Mouse (Mus musculus): ENCODE measurements around the gene Cacna1e. TPM values are rescaled to one million over a fixed set of nuclear protein-coding genes. Genes with fewer than 3 reads are reported as not detected.

Gene Cacna1e
- polyA plus RNA-seq, 1 experiment, result 0.11 TPM

DNA sequence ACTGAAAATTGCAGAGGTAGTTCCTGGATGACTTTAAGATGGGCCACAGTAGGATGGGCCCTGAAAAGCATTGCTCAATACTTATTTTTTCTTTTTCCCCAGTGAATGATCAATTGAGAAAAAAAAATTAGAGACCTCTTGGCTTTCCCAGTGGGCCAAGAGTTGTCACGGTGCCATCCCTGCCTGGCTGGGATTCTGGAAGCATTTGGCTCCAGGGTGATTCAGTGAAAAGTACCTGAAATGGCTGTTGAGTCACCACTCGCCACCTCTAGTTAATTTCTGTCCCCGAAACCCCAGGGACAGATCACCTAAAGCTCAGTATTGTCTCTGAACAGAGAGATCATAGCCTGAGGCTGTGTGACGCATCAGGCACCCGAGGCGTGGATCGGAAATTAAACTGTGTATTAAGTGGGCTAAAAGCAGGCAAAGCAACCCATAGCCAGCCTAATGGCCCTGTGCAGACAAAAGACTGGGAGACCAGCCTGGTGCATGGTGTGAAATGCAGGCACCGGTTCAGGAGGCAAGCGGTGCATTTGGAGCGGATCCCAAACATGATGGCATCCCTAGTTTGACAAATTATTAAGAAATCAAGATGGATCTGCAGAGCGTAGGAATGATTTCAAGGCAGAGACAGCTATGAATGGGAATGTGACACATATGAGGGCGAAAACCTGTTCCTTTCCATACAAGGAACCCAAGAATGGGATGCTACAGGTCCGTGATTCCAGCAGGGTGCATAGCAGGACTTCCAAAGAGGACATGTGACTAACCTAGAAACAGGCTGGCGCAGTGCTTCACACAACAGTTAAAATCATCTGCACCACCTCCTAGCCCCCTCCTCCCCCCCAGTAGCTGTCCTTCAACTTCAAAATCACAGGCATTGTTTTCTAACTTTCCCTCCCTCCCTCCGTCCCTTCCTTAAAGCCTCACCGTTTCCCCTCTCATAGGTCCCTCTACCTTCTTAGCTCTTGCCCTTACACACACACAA lies 261.3 kb downstream of the Cacna1e start:
- DNase-seq (ENCODE audit: low spot score), result no peak

DNA sequence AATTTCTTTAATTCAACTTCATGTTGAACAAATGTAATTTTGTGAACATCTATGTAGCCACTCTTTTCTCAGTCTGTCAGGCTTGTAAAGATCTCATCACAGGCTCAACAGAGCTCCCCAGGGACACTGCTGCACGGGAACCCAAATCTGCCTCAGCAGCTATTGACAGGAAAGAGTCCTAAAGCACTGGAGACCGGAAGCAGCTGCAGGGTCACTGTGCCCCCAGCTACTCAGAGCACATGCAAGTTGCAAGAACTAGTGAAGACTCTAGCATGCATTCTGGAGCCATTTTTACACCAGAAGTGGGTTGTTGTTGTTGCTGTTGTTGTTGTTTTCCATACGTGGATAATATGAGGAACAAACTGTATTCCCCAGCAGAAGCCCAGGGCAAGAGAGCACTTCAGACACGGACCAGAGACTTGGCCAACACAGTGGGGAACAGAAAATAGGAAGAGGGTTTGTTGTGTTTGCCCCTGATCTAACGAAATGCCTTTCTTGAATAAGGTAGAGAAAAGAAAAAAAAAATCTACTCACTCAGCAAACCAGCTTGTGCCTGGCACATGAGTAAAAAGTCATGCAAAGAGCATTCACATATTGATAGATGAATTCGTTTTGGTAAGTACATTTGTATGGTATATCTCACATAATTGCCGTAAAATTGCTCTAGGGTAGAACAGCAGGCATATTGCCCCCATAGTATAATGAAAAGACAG lies 266.4 kb downstream of the Cacna1e start:
- no peak for DNase-seq (ENCODE audit: low spot score)

DNA sequence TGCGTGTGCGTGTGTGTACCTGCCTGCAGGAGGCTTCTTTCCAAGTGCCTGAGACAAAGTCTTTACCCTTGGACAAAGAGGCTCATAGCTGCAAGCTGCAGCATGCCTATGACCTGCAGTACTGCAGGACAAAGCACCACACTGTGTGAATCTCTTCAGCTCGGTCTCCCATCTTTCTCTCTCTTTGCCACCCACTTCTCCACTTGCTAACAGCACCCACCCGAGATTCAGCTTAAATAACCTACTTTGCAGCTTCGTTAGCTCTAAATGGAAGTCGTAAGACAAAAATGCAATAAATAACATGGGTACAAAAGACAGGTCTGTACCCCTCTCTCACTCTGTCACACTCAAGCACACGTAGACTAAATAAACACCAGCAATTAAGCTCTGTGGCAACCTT lies 268.5 kb downstream of the Cacna1e start:
- DNase-seq (ENCODE audit: low spot score), result no peak

DNA sequence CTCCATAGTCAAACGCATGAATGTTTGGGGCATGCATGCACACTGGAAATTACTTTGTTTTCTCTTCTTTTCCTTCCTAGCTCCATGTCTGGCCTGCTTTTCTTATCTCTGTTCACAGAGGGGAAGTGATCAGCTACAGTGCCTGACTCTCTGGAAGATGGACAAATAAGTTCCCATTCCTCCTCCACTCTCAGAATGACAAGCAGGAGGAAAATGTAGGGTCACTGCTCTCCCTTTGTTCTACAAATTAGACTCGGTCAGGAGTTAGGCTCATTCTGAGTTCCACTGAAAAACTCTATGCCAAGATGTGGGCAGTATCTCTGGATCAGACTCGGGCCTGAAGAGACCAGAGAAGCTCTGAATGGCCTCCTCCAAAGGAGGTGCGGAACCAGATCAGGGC lies 275.8 kb downstream of the Cacna1e start:
- DNase-seq (ENCODE audit: low spot score), result no peak

DNA sequence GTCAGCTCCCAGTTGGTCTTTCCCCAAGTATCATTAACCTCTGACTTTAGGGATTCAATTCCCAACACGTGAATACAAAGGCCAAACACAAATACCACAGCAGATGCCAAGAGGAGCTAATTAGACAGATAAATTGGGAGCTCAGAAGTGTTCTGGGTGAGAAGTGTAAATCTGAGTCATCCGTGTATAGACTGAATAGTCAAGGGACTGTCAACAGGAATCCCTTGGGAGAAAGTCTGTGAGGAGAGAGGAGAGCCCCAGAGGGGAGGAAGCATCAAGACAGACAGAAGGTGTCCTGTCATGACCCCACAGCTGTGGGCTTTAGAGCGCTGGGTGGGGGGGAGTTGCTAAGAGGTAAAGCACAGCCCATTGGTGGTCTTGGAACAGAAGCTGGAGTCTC lies 276.9 kb downstream of the Cacna1e start:
- no peak for DNase-seq (ENCODE audit: low spot score)

DNA sequence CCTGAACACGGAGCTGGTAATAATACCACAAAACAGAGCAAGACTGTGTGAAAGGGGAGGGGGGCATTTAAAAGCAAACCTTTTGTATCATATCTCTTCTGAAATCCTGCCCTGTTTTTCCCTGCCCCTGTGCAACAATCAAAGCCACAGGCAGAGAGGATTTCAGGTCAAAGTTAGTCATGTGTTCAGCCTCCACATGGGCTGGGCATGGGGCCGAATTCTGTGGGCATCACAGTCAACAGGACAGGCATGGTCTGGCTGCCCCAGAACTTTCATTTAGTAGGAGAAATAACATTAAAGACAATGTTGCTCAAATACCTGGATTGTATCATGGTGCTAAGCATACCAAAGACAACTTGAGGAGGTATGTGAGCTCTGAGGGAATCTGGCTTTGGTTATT lies 278.7 kb downstream of the Cacna1e start:
- DNase-seq (ENCODE audit: low spot score), result no peak

DNA sequence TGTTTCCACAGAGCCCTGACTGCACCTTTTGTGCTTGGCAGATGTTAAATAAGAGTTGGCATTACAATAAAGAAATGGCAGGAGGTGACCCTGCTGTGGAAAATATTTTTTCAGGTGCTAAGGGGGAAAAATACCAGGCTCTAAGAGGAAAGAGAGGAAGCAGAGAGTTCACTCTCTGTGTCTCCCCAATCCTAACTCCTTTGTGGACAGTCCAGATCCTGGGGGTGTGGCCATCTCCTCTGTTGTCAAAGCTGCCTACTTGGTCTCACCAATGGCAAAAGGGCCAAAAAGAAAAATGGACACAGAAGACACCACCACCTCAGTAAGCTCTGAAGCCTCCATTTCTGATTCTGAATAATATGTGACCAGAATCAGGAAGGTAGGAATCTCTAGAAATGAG lies 280.5 kb downstream of the Cacna1e start:
- no peak for DNase-seq (ENCODE audit: low spot score)

DNA sequence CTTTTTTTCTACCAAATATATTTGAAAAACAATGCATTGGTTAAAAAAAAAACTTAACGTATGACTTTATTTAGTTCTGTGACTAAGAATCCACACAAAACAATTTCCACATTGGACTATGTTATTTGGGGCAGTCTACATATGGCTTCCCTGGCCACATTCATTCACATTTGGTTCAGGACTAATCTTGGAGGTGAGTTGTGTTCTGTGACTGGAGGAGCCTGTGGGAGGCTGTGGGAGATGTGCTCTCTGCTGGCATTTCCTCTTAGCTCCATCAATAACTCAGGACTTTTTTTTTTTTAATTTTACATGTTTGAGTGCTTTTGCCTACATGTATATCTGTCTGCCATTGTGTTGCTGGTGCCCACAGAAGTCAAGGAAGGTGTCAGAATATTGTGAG lies 281.8 kb downstream of the Cacna1e start:
- DNase-seq (ENCODE audit: low spot score), result no peak

DNA sequence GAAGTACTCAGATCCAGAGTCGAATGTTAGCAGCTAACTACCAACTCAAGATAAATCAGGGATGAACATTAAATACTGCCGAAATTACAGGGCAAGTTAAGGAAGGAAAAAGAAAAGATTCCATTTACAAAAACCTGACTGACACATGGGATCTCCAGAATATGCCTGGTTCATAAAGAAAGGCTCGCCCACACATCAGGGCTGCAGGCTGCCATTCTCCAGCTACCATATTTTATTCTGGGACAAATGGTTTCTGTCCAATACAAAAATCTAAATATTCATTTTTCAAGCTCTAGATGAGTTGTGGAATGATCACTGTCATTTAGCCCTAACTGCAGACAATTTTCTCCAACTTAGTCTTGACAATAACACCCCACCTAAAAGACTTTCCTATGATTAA lies 301.8 kb downstream of the Cacna1e start:
- DNase-seq (ENCODE audit: low spot score), result no peak

DNA sequence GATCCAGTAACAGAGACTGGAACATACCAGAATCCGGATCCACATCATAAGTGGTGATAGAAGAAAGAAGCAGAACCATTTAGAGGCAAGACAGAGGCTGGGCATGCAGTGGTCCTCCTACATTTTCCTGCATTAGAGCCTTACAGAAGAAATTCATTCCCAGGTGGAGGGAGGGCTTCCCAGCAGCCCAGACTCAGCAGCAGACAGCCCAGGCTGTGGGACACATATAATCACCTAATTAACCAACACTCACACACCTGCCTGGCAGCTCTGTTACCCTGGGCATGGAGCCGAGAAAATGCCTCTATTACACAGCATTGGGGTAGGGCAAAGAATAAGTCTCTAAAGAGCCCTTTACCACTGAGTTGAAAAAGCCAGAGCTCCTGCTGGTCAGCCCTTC lies 304.4 kb downstream of the Cacna1e start:
- DNase-seq (ENCODE audit: low spot score), result no peak

DNA sequence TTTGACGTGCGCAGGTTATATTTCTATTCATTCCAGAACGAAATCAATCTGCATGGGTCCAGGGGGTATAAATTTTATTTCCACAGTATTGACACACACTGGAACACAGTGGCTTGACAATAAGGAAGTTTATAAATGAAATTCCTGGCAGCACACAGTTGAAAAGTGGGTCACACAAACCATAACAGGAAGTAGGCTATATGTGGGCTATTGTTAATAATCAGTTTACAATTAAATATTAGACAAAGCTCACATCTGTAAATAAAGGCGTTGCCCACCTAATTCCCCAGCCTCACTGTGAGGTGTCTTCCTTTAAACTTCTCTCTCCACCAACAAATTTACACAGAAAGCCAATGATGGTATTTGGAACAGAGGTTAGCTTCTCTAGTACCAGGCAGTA lies 305.6 kb downstream of the Cacna1e start:
- no peak for DNase-seq (ENCODE audit: low spot score)

DNA sequence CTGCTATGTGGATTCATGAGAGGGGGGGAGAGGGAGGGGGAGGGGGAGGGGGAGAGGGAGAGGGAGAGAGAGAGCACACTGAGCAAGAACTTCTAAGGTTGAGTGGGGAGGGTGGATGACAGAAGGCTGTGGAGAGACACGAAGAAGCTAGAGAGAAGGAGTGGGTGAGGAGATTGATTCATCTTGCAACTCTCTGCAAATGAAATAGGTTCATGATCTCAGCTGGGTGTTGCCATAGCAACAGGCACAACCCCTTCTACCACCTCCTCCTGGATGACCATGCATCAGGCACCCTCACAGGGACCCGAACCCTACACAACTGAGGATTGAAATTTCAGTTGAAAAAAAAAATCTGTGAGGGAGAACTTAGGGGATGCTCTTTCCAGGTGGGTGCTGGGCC lies 307.9 kb downstream of the Cacna1e start:
- no peak for DNase-seq (ENCODE audit: low spot score)

DNA sequence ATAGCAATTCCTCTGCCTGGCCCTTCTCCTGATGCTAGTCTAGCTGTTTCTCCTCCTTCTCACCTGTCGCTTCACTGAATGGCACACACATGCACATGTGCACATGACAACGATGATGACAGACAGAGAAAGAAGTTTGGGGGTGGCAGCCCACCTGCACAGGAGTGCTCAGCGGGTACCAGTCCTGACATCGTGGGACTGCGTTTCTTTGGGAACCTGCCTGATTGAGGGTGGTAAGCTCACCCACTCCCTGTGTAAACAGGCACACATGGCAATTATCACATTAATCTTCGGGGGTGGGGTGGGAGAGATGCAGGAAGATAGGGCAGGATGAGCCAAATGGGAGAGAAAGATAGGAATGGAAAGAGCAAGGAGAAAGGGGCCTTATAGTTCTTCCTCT lies 318.3 kb downstream of the Cacna1e start:
- DNase-seq (ENCODE audit: low spot score), result no peak

DNA sequence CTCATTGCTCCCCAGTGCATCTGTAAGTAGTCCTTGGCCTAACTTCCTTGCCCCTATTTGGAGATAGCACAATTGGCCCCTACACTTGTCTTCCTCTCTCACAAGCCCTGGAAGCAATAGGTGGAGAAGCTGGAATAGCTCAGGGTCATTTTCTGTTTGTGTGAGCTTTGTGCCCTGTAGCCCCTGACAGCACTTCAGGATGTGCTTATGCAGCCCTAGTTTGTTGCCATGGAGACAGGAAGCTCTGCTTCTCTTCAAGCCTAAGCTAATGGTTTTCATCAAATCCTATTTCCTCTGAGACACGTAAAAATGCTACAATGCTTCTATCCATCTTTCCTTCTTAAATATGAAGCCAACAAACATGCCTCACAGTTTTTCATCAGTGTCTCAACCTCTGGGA lies 328.5 kb downstream of the Cacna1e start:
- no peak for DNase-seq (ENCODE audit: low spot score)

DNA sequence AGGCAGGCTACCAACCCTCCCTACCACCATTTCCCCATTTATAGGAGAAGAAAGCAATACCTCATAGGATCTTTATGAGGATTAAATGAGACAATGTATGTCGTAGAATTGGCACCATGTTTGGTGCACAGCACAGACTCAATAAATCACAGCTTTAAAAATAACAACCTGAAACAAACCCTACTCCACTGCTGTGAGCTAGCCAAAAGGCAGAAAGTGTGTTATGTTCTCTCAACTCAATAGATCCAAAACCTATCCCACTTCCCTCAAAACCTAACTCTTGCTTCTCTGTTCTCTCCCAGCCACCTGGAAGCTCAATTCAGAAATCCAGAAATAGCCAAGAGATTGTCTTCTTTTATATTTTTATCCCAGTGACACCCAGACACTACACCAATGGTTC lies 331.2 kb downstream of the Cacna1e start:
- DNase-seq (ENCODE audit: low spot score), result no peak

DNA sequence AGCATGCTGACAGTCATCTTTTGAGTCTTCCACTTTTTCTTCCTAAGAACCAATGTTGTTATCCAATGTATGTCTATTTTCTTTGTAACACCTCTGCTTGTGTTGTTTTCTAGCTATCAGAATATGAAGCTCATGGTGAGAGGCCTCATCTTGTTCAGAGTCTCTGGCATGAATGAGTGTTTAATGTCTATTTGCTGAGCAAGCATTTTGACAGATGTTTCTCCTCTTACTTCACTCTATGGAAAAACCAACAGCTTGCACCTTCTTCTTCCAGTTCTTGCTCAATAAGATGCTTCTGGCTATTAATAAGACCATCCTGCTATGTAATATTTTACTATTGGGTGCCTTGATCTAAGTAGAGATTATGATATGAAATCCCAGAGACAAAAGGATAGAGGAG lies 346.9 kb downstream of the Cacna1e start:
- DNase-seq (ENCODE audit: low spot score), result no peak

DNA sequence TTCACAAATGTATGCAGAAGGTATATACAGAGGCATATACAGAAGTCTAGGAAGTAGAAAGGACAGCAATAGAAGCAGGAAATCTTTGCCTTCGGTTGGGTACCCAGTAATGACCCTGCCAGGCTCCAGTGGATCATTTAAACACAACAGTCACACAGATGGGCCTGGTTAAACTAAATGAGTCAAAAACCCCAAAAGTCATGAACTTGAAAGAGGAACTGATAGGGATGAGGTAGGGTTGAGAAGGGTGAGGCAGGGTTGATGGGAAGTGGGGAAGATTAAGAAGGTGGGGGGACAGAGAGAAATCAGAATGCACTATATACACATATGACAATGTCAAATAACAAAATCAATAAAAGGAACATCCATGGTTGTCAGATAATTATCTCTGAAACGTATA lies 347.5 kb downstream of the Cacna1e start:
- no peak for DNase-seq (ENCODE audit: low spot score)

DNA sequence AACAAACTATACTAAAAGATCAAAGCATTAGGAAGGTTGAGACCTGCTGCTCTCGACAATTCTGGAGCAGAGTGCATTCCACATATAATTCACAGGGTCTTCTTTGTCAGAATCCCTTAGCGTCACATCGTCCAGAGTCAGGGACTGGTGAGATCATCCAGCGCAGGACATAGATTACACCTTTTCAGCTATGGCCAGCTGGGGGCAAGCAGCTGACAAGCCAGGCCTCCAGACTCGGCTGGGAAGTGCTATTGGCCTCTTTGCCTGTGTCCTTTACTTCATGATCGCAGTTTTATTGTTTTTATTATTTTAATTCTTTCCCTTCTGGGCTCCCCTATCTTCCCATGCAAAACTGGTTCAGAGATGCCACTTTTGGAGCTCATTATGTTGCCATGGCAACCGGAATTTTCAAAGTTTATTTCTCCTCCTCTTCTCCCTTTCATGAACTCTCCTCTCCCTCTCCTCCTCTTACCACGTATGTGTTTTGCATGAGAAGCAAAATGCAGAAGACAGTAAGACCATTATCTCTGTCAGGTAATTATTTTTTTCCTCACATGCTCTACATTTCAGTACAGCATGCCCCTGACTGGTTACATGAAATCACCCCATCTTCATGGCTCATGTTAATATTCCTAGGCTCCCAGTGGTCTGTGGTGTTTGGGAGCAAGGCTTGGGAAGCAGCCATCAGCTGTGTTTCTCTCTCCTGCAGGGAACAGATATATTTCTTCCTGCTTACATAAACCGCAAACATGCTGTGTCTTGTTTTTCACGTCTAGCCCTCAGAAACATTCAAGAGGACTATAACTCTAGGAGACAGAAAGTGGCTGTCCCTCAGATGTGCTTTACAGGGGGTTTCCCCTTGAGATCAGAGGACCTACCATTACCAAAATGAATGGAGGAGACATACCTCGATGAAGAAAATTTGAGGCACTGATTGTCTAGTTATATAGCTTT lies 351.0 kb downstream of the Cacna1e start:
- DNase-seq (ENCODE audit: low spot score), result no peak

DNA sequence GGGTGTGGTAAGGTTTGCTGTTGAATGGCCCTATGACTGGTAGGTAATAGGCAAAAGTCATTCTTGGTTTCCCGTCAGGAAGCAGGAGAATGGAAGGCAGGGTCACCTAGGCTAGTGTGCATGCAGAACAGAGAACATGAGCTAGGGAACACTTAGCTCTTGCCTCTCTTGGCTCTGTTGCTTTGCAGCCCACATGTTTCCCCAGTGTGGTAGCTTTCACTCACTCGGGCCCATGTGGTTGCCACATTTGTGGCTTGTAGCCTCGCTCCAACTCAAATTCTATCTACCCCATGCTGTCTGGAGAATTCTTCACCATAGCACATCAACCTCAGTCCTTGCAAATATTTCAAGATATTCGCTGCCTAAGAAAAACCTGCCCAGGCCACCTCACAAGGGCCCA lies 354.6 kb downstream of the Cacna1e start:
- DNase-seq (ENCODE audit: low spot score), result no peak

DNA sequence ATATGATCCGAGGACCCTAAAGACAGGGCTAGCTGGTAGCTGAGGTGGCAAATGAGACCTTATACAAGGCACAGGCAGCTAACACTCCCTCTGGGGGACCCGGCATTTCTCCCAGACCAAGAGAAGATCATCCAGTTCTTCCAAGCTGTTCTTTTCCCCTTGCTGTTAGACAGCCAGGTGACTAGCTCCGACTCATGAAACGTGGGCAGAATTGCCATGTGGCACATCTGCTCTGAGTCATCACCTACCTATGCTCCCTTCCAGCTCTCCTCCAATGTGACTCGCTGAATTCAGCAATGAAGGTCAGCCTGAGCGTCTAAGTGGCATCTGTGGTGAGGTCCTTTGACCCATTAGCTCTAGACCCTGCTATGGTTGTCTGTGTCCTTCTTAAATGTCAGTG lies 355.5 kb downstream of the Cacna1e start:
- no peak for DNase-seq (ENCODE audit: low spot score)

DNA sequence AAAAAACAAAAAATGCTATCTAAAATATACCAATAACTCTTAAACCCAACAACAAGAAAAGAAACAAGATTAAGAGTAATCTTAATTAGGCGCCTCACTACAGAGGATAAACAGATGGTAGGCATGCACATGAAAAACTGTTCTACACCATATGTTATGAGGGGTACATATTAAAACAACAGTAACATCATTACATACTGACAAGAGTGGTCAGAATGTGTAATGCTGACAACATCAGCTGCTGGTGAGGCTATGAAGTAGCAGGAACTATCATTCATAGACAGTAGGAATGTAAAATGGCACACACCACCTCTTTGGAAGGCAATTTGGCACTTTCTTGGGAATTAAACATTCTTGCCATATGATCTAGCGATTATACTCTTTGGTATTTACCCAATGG lies 363.6 kb downstream of the Cacna1e start:
- DNase-seq (ENCODE audit: low spot score), result no peak

DNA sequence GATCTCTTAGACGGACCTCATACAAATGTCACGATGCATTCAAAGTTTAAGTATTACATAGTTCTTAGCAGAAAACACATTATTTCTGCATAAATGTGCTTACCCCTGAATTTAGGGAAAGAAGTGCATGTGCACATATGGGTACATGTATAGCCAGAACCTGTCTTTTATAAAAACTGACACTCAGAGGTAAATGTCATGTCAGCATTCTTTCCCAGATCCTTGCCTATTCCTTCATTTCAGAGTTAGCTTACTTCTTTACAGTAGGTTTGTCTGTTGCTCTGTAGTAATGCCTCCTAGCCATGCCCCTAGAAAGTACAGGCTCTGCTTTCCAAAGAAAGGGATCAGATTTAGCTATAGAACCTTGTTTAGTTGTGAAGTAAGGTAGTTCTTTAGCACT lies 369.0 kb downstream of the Cacna1e start:
- no peak for DNase-seq (ENCODE audit: low spot score)

All from urinary bladder, adult 2 months (tissue).